Mouse (Mus musculus) myocyte (in vitro differentiated cells): ENCODE results near the gene Sec14l1.
A peak's percentile ranks its signal among the peaks of the same experiment; 100 is the strongest.

Source experiments
- E2F4 ChIP-seq: IDR thresholded peaks from one replicate; pipeline ENCODE4 v1.6.1; 2011; ENCODE audit warnings: mild to moderate bottlenecking, control low read depth, moderate library complexity; ENCODE audit not compliant: insufficient read depth
- MAX ChIP-seq: IDR thresholded peaks from one replicate; pipeline ENCODE4 v1.6.1; 2011; ENCODE audit warnings: low read depth, mild to moderate bottlenecking, control low read depth
- MYOD1 ChIP-seq, 3 experiments: IDR thresholded peaks; one replicate each; pipeline ENCODE4 v1.6.1; 2011; ENCODE audit warnings: control low read depth in 2 of 3, low read depth in 2 of 3, mild to moderate bottlenecking in 2 of 3, moderate library complexity in 1 of 3; ENCODE audit not compliant: insufficient read length in 2 of 3, control insufficient read depth in 1 of 3
- POLR2A ChIP-seq: IDR thresholded peaks from one replicate; pipeline ENCODE4 v1.6.1; 2011; ENCODE audit warnings: low read depth, mild to moderate bottlenecking, control low read depth, moderate library complexity; ENCODE audit not compliant: insufficient read length
- USF1 ChIP-seq: IDR thresholded peaks from one replicate; pipeline ENCODE4 v1.6.1; 2011; ENCODE audit warnings: low read depth, mild to moderate bottlenecking, control low read depth, moderate library complexity

- TF ChIP-seq POLR2A (no peak), MAX (no peak), MYOD1 (IDR thresholded peaks at IDR 0.05; ENCODE audit: control insufficient read depth in 1 of 3, insufficient read length in 2 of 3, low read depth in 2 of 3) (peak in 2 of 3 experiments; percentile 89 to 95), USF1 (no peak), E2F4 (no peak)
Observed at GRCm38 (mm10) chr11:117081165-117082064, 33.6 kb upstream of the Sec14l1 start.
